Mouse (Mus musculus) intestine, embryonic 16.5 days (tissue): ENCODE results near the gene Col1a1. TPM values are rescaled to one million over a fixed set of nuclear protein-coding genes. Genes with fewer than 3 reads are reported as not detected.

Source experiments
- ATAC-seq: fragments of 200-750 bp; cut with Nextera tagmentation; 2 replicates; pipeline ENCODE4 v1.8.0; 2017; ENCODE audit warnings: moderate TSS enrichment, moderate library complexity
- H3K27ac ChIP-seq: fragments of 300-500 bp; sonication (generic); 2 replicates; pipeline ENCODE4 v1.5.1; 2014; ENCODE audit warnings: mild to moderate bottlenecking, low read length
- H3K27me3 ChIP-seq: fragments of 300-500 bp; sonication (generic); replicated peaks from 2 replicates; pipeline ENCODE4 v1.6.1; 2014; ENCODE audit warnings: low read length, control low read depth, mixed read lengths; ENCODE audit not compliant: control insufficient read depth, insufficient read depth
- H3K36me3 ChIP-seq: fragments of 300-500 bp; sonication (generic); 2 replicates; pipeline ENCODE4 v1.6.1; 2014; ENCODE audit warnings: low read length, control low read depth; ENCODE audit not compliant: control insufficient read depth, insufficient read depth
- H3K4me1 ChIP-seq: fragments of 300-500 bp; sonication (generic); 2 replicates; pipeline ENCODE4 v1.6.1; 2014; ENCODE audit warnings: low read length, control low read depth, mixed read lengths; ENCODE audit not compliant: control insufficient read depth, insufficient read depth
- H3K4me2 ChIP-seq: fragments of 300-500 bp; sonication (generic); 2 replicates; pipeline ENCODE4 v1.6.1; 2014; ENCODE audit warnings: low read depth, low read length, control low read depth
- H3K4me3 ChIP-seq: fragments of 300-500 bp; sonication (generic); 2 replicates; pipeline ENCODE4 v1.5.1; 2014; ENCODE audit warnings: mild to moderate bottlenecking, low read length
- H3K9ac ChIP-seq: fragments of 300-500 bp; sonication (generic); 2 replicates; pipeline ENCODE4 v1.6.1; 2014; ENCODE audit warnings: low read depth, low read length
- H3K9me3 ChIP-seq: fragments of 300-500 bp; sonication (generic); 2 replicates; pipeline ENCODE4 v1.6.1; 2016; ENCODE audit warnings: low read length, control low read depth; ENCODE audit not compliant: control insufficient read depth
- WGBS: fragments of 180-500 bp; shearing (Covaris S2); extraction: QIAGEN DNeasy Blood & Tissue Kit; methylation state at CpG from one replicate; pipeline ENCODE4 v1.1.7; 2014; 5-methylcytosine and 5-hydroxymethylcytosine counted together
- polyA plus RNA-seq: library from polyadenylated mRNA; unstranded; fragments of >200 nt; fragmentation: Nextera tagmentation; extraction: Ambion mirVana; gene quantifications from 2 replicates; pipeline ENCODE4 v1.2.1, GENCODE M21; 2015

The Col1a1 gene
- polyA plus RNA-seq, 1 experiment from 2014 or later, result 890 TPM

DNA sequence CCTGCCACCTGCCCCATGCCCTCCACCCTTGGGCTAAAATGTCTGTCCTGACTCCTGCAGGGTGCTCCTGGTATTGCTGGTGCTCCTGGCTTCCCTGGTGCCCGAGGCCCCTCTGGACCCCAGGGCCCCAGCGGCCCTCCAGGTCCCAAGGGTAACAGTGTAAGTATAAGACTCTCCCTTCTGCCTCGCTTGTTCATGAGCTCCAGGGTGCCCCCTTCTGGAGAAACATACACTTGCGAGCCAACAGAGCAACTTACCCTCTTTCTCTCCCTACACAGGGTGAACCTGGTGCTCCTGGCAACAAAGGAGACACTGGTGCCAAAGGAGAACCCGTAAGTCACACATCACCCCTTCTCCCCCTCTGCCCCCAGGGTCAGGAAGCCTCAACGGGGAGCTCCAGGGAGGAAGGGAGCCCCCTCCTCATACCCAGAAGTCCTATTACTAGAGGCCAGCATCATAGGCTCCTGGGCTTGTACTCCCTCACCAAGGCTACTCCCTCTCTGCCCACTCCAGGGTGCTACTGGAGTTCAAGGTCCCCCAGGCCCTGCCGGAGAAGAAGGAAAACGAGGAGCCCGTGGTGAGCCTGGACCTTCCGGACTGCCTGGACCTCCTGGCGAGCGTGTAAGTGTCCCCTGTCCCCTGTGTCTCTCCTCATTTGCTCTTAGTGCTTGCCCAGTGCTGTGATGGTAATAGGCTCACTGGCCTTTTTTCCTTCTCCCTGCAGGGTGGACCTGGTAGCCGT lies 6.4 kb downstream of the Col1a1 start:
- peak overlapping the region; percentile 52 for H3K27ac ChIP-seq
- H3K4me1 ChIP-seq, result peaks cover 4% of the 10 kb centered on the region
- H3K9me3 ChIP-seq, result no peaks in the 10 kb centered on the region
- no peak overlapping the region for H3K4me3 ChIP-seq
- no peak overlapping the region for H3K9ac ChIP-seq
- H3K27me3 ChIP-seq, result no peaks in the 10 kb centered on the region
- ATAC-seq, result no peak
- H3K36me3 ChIP-seq, result peaks cover 4% of the 10 kb centered on the region
- no peak overlapping the region for H3K4me2 ChIP-seq
- 51% methylated on average over 13 of the region's 13 CpGs for WGBS

DNA sequence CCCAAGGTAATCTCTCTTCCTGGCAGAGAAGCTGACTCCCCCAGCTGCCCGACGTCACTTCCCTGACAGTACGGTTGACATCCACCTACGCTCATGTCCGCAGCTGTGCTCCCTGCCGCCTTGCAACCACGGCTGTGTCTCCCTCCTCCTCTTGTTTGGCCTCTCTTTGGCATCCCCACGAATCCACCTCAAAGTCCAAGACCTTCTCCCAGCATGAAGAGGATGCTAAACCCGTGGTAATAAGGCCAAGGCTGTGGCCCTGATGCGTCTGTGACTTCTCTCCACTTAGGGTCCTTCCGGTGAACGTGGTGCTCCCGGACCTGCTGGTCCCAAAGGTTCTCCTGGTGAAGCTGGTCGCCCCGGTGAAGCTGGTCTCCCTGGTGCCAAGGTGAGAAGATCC lies 7.0 kb downstream of the Col1a1 start:
- Histone ChIP-seq H3K27ac (0 out of 2 replicates have a peak overlapping the region, but pooled peaks have one; percentile 52), H3K9me3 (no peaks in the 10 kb centered on the region), H3K36me3 (peaks cover 4% of the 10 kb centered on the region), H3K4me1 (peaks cover 4% of the 10 kb centered on the region), H3K9ac (no peak overlapping the region), H3K27me3 (no peaks in the 10 kb centered on the region), H3K4me2 (no peak overlapping the region), H3K4me3 (no peak overlapping the region)
- 76% methylated on average over 15 of the region's 15 CpGs for WGBS
- ATAC-seq, result no peak

DNA sequence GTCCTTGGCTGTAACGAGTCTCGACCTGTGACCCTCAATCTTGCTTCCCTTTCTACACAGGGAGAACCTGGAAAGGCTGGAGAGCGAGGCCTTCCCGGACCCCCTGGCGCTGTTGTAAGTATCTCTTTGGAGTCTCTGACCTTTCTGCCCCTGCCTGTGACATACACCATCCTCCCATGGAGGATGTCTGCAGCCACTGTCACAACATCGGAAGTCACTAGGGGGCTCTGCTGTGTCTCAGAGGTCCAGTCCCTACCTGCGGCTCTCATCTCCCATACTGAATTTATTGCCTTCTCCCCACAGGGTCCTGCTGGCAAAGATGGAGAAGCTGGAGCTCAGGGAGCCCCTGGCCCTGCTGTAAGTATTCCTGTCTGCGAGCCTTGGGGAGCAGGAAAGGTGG lies 8.3 kb downstream of the Col1a1 start:
- ATAC-seq, result no peak
- Histone ChIP-seq H3K9me3 (no peaks in the 10 kb centered on the region), H3K4me2 (no peak overlapping the region), H3K27ac (0 out of 2 replicates have a peak overlapping the region, but pooled peaks have one; percentile 6), H3K36me3 (peaks cover 4% of the 10 kb centered on the region), H3K9ac (no peak overlapping the region), H3K4me1 (peaks cover 4% of the 10 kb centered on the region; the same call in 1 of the 2 replicates), H3K4me3 (no peak overlapping the region), H3K27me3 (no peaks in the 10 kb centered on the region)
- 36% methylated on average over 8 of the region's 8 CpGs for WGBS

DNA sequence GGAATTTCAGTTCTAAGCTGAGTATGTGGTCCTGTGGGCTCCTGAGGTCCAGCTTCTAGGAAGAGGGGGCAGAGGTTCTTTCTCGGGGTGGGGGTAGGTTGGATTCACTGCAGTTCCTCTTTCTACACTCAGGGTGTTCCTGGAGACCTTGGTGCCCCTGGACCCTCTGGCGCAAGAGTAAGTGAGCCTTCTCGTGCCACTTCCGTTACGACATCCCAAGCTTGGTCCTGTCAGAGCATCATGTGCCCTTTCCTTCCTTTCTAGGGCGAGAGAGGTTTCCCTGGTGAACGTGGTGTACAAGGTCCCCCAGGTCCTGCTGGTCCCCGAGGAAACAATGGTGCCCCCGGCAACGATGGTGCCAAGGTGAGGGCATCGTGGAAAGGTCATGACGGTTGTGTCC lies 9.2 kb downstream of the Col1a1 start:
- 83% methylated on average over 12 of the region's 12 CpGs for WGBS
- Histone ChIP-seq H3K4me2 (no peak overlapping the region), H3K9me3 (no peaks in the 10 kb centered on the region), H3K4me3 (no peak overlapping the region), H3K27ac (no peak overlapping the region), H3K9ac (no peak overlapping the region), H3K36me3 (peaks cover 3% of the 10 kb centered on the region), H3K27me3 (no peaks in the 10 kb centered on the region), H3K4me1 (peaks cover 4% of the 10 kb centered on the region; the same call in 1 of the 2 replicates)
- no peak for ATAC-seq

DNA sequence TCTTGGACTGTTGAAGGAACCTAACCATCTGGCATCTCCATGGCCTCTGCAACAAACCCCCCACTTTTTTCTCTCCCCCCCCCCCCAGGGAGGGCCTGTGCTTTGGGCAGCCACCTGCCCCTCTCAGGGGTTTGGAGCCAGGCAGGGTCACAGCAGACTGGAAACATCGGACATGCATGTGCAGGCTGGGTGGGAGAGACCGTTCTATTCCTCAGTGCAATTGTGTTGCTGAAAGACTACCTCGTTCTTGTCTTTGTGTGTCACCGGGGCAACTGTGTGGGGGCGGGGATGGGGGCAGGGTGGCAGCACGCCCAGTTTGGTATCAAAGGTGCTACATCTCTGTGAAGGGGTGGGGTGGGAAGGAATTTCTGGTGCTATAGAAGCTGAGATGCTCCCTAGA lies 16.1 kb downstream of the Col1a1 start:
- no peak for ATAC-seq

DNA sequence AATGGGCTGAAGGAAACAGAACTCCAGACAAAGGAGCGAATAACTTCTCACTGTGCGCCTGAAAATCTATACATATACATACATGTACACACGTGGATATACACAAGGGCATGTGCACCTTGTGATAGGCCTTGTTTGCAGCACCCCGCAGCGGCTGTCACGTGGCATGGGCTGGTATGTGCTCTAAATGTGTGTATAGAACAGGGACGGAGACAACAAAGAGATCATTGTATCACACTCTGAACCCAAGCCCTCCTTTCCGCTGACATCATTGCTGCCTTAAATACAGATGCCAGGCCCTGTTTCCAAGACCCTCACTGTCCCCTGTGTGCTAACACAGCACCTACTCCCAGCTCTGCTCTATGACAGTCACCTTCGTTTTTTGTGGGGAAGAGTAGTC lies 19.1 kb downstream of the Col1a1 start:
- Histone ChIP-seq H3K4me1 (peaks cover 13% of the 10 kb centered on the region), H3K27me3 (no peaks in the 10 kb centered on the region), H3K9ac (no peak overlapping the region), H3K4me3 (no peak overlapping the region), H3K4me2 (no peak overlapping the region), H3K36me3 (no peaks in the 10 kb centered on the region), H3K27ac (no peak overlapping the region), H3K9me3 (no peaks in the 10 kb centered on the region)
- ATAC-seq, result no peak
- 76% methylated on average over 9 of the region's 9 CpGs for whole genome bisulfite sequencing

More for the DNA sequence above, 16.1 kb downstream of the Col1a1 start:
- H3K4me2 ChIP-seq, result no peak overlapping the region
- no peak overlapping the region for H3K9ac ChIP-seq
- no peaks in the 10 kb centered on the region for H3K27me3 ChIP-seq
- H3K27ac ChIP-seq, result no peak overlapping the region
- no peaks in the 10 kb centered on the region for H3K9me3 ChIP-seq
- H3K4me3 ChIP-seq, result no peak overlapping the region
- H3K4me1 ChIP-seq, result no peaks in the 10 kb centered on the region
- H3K36me3 ChIP-seq, result no peaks in the 10 kb centered on the region
- WGBS, result 19% methylated on average over 6 of the region's 6 CpGs

DNA sequence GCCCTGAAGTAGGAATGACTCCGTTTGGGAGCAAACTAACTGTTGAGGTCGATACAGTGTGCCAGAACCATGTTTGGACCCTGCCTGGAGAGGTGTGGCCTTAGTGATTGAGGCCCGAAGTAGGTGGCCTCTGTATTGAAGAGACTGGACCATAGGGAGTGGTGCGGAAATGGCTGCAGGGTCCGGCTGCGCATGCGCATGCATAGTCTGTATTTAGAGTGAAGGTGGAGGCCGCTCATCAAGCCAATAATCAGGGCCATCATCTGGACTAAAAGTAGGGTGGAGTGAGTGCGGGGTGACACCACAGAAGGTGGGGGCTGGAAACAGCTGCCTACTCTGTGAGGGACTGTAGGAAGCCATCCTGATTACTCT lies 21.7 kb downstream of the Col1a1 start:
- no peak overlapping the region for H3K4me2 ChIP-seq
- no peaks in the 10 kb centered on the region for H3K36me3 ChIP-seq
- peaks cover 16% of the 10 kb centered on the region for H3K4me1 ChIP-seq
- H3K9ac ChIP-seq, result peak overlapping the region; percentile 26; the same call in 1 of the 2 replicates
- peak overlapping the region; percentile 30; the same call in 1 of the 2 replicates for H3K27ac ChIP-seq
- ATAC-seq, result no peak
- H3K9me3 ChIP-seq, result no peaks in the 10 kb centered on the region
- WGBS, result 83% methylated on average over 9 of the region's 9 CpGs
- no peak overlapping the region for H3K4me3 ChIP-seq
- no peaks in the 10 kb centered on the region for H3K27me3 ChIP-seq

DNA sequence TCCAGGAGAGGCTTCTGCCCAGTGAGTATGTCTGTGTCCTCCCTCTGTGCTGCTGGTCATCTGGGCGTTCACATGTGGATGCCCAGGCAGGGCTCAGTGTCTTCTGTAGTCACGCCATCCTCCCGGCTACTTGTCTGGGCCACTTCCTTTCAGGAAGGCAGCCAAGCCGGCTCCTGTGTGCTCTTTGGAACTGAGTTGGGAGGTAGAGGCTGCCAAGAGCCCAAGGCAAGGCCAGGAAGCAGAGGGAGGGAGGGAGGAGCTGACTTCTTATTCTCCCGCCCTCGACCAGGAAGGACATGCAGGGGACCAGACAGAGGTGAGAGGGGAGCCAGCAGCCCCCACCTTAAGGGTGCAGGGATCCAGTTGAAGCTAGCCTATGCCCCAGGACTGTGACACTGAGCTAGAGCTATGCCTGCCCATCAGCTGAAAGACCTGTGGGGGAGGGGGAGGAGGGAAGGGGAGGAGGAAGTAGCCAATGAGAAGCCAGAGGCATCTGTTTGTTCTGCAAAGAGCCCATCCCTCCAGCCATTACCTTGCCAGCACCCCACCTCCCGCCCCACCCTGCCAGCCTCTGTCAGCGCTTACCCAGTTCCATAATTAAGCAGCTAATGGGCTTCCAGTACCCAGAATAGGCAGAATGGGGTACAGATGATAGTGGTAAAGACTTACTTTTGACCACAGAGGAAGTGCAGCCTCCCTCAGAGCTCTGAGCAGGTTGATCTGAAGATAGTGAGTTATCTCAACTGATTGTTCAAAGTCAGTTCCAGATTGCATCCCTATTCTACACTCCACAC lies 22.2 kb downstream of the Col1a1 start:
- H3K27me3 ChIP-seq, result no peaks in the 10 kb centered on the region
- peaks cover 18% of the 10 kb centered on the region for H3K4me1 ChIP-seq
- H3K9me3 ChIP-seq, result no peaks in the 10 kb centered on the region
- H3K36me3 ChIP-seq, result no peaks in the 10 kb centered on the region
- peak overlapping the region; percentile 30; the same call in 1 of the 2 replicates for H3K27ac ChIP-seq
- H3K4me3 ChIP-seq, result no peak overlapping the region
- no peak overlapping the region for H3K4me2 ChIP-seq
- peak overlapping the region; percentile 26; the same call in 1 of the 2 replicates for H3K9ac ChIP-seq
- peak; percentile 75 for ATAC-seq
- WGBS, result 9% methylated on average over 8 of the region's 8 CpGs

DNA sequence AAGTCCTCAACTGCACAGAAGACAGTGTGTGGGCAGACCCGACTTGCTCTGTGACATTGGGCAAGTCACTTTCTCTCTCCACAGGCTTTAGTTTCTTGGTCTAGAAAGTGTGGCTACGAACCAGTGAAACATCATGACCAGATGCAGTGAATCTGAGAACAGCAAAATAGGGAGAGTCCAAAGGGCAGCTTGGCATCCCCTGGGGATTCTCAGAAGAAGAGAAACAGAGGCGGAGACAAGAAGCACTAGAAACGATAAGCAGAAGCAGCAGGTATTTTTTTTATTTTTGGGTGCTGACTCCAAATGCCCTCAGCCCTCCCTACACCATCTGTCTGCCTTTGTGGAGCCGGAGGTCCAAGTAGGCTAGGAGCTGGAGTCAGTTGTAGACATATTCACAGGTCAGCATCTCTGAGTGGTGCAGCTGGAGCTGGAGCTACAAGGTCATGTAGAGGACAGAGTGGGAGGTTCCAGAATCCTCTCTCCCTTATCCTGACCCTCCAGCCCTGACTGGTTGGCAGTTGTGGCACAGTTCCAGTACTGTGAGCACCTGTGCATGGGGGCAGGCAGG lies 26.6 kb downstream of the Col1a1 start:
- 62% methylated on average over 5 of the region's 5 CpGs for WGBS
- H3K4me1 ChIP-seq, result peaks cover 16% of the 10 kb centered on the region
- H3K4me3 ChIP-seq, result no peak overlapping the region
- no peaks in the 10 kb centered on the region for H3K9me3 ChIP-seq
- no peaks in the 10 kb centered on the region for H3K36me3 ChIP-seq
- no peak overlapping the region for H3K27ac ChIP-seq
- ATAC-seq, result 0 out of 2 replicates have a peak, but pooled peaks have one; percentile 25
- H3K27me3 ChIP-seq, result no peaks in the 10 kb centered on the region
- no peak overlapping the region for H3K4me2 ChIP-seq
- H3K9ac ChIP-seq, result no peak overlapping the region
